Mouse (Mus musculus): ENCODE results near the gene D6Wsu163e. TPM values are rescaled to one million over a fixed set of nuclear protein-coding genes. Genes with fewer than 3 reads are reported as not detected.

Gene D6Wsu163e
- total and polyA plus RNA-seq, 3 experiments = 28.4 to 31.4 TPM; not detected in 1

DNA sequence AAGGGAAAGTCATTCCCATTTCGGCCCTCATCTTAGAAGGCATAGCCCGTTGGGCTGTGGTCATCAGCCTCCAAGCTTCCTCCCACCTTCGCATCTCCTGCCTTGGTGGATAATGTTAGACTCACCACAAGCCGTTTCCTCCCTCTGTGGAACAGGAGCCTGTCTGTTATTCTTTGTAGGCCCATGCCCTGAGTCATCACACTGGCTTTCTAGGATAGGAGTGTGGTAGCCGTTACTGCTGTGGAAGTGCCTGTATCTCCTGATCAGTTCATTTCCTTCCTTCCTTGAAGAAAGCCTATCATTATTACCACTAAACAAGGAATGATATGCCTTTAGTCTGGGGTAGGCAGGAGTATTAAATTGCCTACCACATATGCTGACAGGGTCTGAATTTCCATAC lies 22.9 kb downstream of the D6Wsu163e start:
- TF ChIP-seq RAD21 (IDR thresholded peaks at IDR 0.05; ENCODE audit: low read depth, low read length) (no peak), GATA1 (IDR thresholded peaks at IDR 0.05; ENCODE audit: low read depth, low read length) (peak; percentile 55), MXI1 (IDR thresholded peaks at IDR 0.05; ENCODE audit: low read depth, low read length) (no peak), ZNF384 (IDR thresholded peaks at IDR 0.05; ENCODE audit: low read depth, low read length) (no peak), POLR2AphosphoS5 (IDR thresholded peaks at IDR 0.05; ENCODE audit: borderline replicate concordance, low read depth, low read length) (no peak), USF2 (IDR thresholded peaks at IDR 0.05; ENCODE audit: borderline replicate concordance in 1 of 2, insufficient read depth in 1 of 2, low read depth in 1 of 2, low read length in 2 of 2) (no peak), UBTF (IDR thresholded peaks at IDR 0.05; ENCODE audit: borderline replicate concordance, insufficient read depth, low read depth, low read length) (no peak), GABPA (IDR thresholded peaks at IDR 0.05; ENCODE audit: low read depth, low read length) (no peak), SIN3A (IDR thresholded peaks at IDR 0.05; ENCODE audit: low read length) (no peak), TBP (IDR thresholded peaks at IDR 0.05; ENCODE audit: low read depth, low read length) (0 out of 2 replicates have a peak, but pooled peaks have one; percentile 28), CTCF (IDR thresholded peaks at IDR 0.05 in 2 of 3, conservative IDR thresholded peaks at IDR 0.05 in 1 of 3; ENCODE audit: control insufficient read depth in 1 of 3, insufficient read depth in 1 of 3, low read depth in 2 of 3, low read length in 3 of 3, poor library complexity in 1 of 3, severe bottlenecking in 1 of 3) (no peak), EP300 (IDR thresholded peaks at IDR 0.05; ENCODE audit: low read depth in 1 of 2, low read length in 2 of 2) (peak; percentile 71 to 83), MEF2A (IDR thresholded peaks at IDR 0.05; ENCODE audit: extremely low read depth, insufficient replicate concordance, low read depth, low read length, poor library complexity, severe bottlenecking) (no peak), KAT2A (conservative IDR thresholded peaks at IDR 0.05; ENCODE audit: low read depth, low read length) (no peak), BHLHE40 (IDR thresholded peaks at IDR 0.05; ENCODE audit: borderline replicate concordance, low read depth, low read length) (no peak), NRF1 (IDR thresholded peaks at IDR 0.05; ENCODE audit: insufficient read depth, low read depth, low read length, poor library complexity, severe bottlenecking) (no peak), TCF12 (IDR thresholded peaks at IDR 0.05; ENCODE audit: low read depth, low read length) (no peak), TAL1 (IDR thresholded peaks at IDR 0.05; ENCODE audit: low read length) (peak; percentile 87), USF1 (IDR thresholded peaks at IDR 0.05; ENCODE audit: low read depth, low read length) (no peak), NELFE (IDR thresholded peaks at IDR 0.05; ENCODE audit: low read depth, low read length) (no peak), HCFC1 (IDR thresholded peaks at IDR 0.05; ENCODE audit: low read depth, low read length) (no peak), MYB (IDR thresholded peaks at IDR 0.05; ENCODE audit: low read depth, low read length) (peak; percentile 81)
- Histone ChIP-seq H3K27me3 (ENCODE audit: control insufficient read depth in 1 of 2, insufficient read depth in 2 of 2, low read length in 2 of 2) (no peaks in the 10 kb centered on the region), H3K79me2 (ENCODE audit: control insufficient read depth, insufficient read depth, low read length, poor library complexity) (no peaks in the 10 kb centered on the region), H3K9ac (ENCODE audit: control insufficient read depth, low read depth, low read length, poor library complexity, severe bottlenecking) (peak overlapping the region; percentile 30), H3K4me1 (ENCODE audit: control insufficient read depth in 1 of 2, insufficient read depth in 2 of 2, low read length in 2 of 2) (peaks cover 0 to 3% of the 10 kb centered on the region in 2 experiments; a peak in 2 of 4 replicates), H3K4me3 (ENCODE audit: control insufficient read depth in 1 of 2, insufficient read depth in 1 of 2, low read depth in 2 of 2, low read length in 2 of 2) (no peak overlapping the region), H3K36me3 (ENCODE audit: control insufficient read depth in 1 of 2, insufficient read depth in 2 of 2, low read length in 2 of 2) (peaks cover 3 to 8% of the 10 kb centered on the region in 2 experiments), H3K9me3 (replicated peaks; ENCODE audit: insufficient read depth, low read length) (no peaks in the 10 kb centered on the region), H3K27ac (ENCODE audit: control insufficient read depth, low read depth, low read length) (peak overlapping the region; percentile 83)
- DNase-seq (ENCODE audit: low read depth, low spot score) = peak; percentile 58
